Mouse (Mus musculus) splenic B cell, adult 2 months (primary cell): ENCODE measurements around the gene Zfp710.

Experiments used
- DNase-seq: peaks from one replicate; pipeline ENCODE4 v3.0.0-alpha.2; 2011; ENCODE audit warnings: low read depth, low spot score
- H3K27me3 ChIP-seq: 2 replicates; pipeline ENCODE4 v1.6.1; 2012; ENCODE audit warnings: mild to moderate bottlenecking, low read length, moderate library complexity, mixed read lengths; ENCODE audit not compliant: control insufficient read depth, poor library complexity, insufficient read depth, severe bottlenecking
- H3K36me3 ChIP-seq: 2 replicates; pipeline ENCODE4 v1.6.1; 2012; ENCODE audit warnings: mild to moderate bottlenecking, low read length, moderate library complexity, mixed read lengths; ENCODE audit not compliant: control insufficient read depth, poor library complexity, insufficient read depth, severe bottlenecking

The Zfp710 gene

DNA sequence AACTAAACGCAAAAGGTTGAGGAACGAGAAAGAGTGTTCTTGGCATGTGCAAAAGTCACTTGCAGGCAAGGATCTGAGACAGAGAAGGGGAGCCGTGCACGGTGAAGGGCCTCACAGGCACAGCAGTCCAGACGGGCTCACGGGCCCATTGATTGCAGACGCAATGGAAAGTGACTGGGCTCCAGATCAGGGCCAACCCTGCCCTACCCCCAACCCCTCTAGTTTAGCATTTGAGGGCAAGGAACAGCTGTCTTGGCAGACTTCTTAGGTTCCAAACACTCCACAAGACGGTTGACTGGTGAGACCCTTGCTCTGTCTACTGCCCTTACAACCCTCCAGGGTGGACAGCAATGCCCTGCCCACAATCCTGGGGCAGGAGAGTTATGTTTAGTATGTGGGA lies 48.9 kb downstream of the Zfp710 start:
- Histone ChIP-seq H3K36me3 (no peaks in the 10 kb centered on the region), H3K27me3 (no peaks in the 10 kb centered on the region)
- no peak for DNase-seq

GRCm38 (mm10) chr7:80074921-80075441 lies 50.4 kb downstream of the Zfp710 start:
- H3K27me3 ChIP-seq, result no peaks in the 10 kb centered on the region
- DNase-seq, result peak; percentile 90
- no peaks in the 10 kb centered on the region for H3K36me3 ChIP-seq

DNA sequence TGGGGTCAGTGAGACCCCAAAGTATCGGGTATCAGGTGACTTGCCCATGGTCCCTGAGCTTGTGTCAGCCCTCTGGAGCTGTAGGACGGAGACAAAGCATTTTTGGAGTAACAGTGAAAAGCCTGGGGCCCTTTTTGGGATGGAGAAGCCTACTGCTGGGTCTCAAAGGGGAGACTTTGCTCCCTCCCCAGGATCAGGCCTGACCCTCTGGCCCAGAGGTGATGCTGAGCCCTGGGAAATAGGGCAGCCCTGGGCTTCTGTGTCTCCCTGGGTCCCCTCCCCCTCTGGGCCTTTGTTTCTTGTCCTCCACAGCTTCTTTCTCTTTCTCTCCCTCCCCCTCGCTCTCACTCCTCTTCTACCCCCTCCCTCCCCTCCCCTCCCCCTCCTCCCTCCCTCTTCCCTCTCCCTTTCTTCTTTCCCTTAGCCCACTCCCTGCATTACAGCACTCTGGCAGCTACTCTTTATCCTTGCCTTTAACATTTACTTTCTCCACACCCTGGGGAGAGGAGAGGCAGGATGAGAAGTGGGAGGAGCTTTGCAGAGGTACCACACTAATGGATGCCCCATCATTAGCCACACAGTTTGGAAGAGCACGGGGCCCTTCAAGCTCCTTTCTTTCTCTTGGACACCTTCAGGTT lies 51.5 kb downstream of the Zfp710 start:
- Histone ChIP-seq H3K36me3 (no peaks in the 10 kb centered on the region), H3K27me3 (no peaks in the 10 kb centered on the region)
- no peak for DNase-seq

DNA sequence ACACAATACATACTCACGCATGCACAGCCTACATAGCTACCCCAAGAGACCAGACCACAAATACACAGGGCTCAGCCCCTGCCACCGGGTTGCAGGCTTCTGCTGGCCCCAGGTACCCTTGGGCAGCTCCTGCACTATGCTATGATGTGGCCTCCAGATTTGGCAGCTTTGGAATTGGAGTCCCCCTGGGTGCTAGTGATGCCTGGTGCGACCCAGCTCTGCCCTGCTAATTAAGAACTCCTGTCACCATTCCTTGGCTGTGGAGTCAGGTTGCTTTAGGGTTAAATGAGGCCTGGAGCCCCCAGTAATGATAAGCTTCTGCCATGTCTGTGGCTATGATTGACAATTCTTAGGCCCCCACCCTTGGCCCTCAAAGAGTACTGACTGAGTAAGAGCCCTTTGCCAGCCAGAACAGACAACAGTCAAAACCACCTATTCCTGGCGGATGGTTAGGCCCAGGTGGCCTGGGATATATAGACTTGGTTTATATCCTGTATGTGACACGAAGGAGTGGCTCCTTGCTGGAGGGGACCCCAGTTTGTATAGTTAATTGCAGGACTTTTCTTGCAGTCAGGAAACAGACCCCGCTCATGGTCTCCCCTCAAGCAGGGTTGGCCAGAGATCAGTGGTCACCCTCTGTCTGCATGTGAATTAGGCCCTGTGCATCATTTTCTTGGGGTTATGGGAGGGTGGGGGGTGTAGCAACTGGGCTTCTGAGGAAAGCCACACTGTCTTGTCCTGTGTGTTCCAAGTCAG lies 52.5 kb downstream of the Zfp710 start:
- Histone ChIP-seq H3K27me3 (no peaks in the 10 kb centered on the region), H3K36me3 (peaks cover under 1% of the 10 kb centered on the region; the same call in 1 of the 2 replicates)
- no peak for DNase-seq

GRCm38 (mm10) chr7:80077801-80078200 lies 53.2 kb downstream of the Zfp710 start:
- Histone ChIP-seq H3K27me3 (no peaks in the 10 kb centered on the region), H3K36me3 (peaks cover 5% of the 10 kb centered on the region)
- no peak for DNase-seq

DNA sequence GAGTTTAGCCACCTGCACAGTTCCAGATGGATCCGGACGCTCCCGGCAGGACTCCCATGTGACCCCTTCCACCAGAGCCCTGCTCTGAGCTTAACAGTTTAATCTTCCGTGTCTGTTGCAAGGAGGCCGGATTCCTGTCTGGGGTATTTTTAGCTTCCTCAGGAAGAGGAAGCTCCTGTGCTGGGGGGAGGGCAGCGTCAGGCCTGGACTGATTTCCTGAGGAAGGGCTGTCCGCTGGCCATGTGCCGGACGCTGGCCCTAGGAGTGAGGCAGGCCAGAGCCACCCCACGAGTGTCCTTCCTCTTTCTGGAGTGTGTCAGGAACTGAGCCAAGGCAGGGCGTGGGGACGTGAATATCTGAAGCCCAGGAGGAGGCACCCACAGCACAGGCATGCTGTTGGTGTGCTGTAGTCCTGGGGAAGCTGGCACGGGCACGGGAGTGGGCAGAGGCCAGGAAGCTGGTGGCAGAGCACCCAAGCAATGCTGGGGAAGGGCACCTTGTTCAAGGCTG lies 54.2 kb downstream of the Zfp710 start:
- peak; percentile 44 for DNase-seq
- H3K36me3 ChIP-seq, result peaks cover 5% of the 10 kb centered on the region
- no peaks in the 10 kb centered on the region for H3K27me3 ChIP-seq

- peaks cover 7% of the 10 kb centered on the region for H3K36me3 ChIP-seq
- H3K27me3 ChIP-seq, result no peaks in the 10 kb centered on the region
- DNase-seq, result no peak
Measured at GRCm38 (mm10) chr7:80081586-80082554, 57.3 kb downstream of the Zfp710 start.

DNA sequence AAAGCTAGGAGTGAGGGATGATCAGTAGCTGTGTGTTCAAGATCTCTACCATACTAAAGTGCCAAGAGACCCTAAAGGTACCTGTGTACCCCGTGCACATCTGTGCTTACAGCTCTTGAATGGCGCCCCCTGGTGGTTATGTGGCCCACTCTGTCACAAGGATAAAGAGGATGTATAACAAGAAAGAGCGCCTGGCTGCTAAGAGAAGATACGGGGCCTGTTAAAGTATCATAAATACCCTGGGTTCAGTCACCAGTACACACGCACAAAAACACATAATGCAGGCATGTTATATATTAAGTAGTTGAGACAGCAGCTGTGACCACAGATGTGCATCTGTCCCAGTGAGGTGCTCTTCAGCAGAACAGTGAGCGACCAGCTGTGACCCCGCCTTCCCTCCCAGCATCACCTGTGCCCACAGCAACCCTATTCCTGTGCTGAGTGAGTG lies 59.9 kb downstream of the Zfp710 start:
- no peaks in the 10 kb centered on the region for H3K27me3 ChIP-seq
- DNase-seq, result peak; percentile 87
- H3K36me3 ChIP-seq, result peaks cover 8% of the 10 kb centered on the region

DNA sequence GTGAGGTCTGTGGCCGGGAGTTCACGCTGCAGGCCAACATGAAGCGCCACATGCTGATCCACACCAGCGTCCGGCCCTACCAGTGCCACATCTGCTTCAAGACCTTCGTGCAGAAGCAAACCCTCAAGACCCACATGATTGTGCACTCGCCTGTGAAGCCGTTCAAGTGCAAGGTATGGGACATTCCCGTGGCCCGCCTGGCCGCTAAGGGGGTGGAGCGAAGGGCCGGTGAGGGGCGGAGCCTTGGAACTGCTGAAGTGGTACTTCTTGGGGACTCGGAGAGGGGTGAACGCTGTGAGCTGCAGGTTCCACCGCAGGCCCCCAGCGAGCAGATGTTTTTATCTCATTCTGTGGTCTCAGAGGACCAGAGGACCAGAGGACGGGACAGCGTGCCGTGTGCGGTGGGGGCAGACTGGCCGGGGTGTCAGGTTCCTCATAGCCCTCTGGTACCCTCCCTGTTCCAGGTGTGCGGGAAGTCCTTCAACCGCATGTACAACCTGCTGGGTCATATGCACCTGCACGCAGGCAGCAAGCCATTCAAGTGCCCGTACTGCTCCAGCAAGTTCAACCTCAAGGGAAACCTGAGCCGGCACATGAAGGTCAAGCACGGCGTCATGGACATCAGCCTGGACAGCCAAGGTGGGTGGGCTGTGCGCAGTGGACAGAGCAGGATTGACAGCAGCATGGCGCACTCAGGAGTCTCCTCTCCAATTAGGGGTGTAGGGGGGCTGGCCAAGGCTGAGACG lies 61.5 kb downstream of the Zfp710 start:
- Histone ChIP-seq H3K27me3 (no peaks in the 10 kb centered on the region), H3K36me3 (peaks cover 10% of the 10 kb centered on the region)
- DNase-seq, result no peak

DNA sequence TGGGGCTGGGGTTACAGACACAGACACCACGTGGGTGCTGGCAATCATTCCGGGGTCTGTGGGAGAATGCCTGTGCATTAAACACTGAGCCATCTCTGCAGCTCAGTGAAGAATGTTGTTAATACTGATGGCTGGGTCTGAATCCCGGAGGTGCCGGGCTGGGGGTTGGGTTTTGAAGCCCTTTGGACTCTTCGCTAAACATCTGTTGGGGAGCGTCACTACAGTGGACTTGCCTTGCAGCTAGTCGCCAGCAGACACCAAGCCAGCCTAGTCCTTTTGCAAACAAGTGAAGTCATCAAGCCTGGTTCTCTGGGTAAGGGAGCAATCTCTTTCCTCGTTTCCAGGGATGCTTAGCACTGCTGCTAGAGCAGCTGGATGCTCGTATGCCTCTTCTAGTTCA lies 63.6 kb downstream of the Zfp710 start:
- no peaks in the 10 kb centered on the region for H3K27me3 ChIP-seq
- H3K36me3 ChIP-seq, result peaks cover 5% of the 10 kb centered on the region
- no peak for DNase-seq

- no peaks in the 10 kb centered on the region for H3K27me3 ChIP-seq
- H3K36me3 ChIP-seq, result peaks cover 6% of the 10 kb centered on the region
- no peak for DNase-seq
Measured at GRCm38 (mm10) chr7:80090191-80091003, 65.8 kb downstream of the Zfp710 start.

GRCm38 (mm10) chr7:80091004-80091865 lies 66.6 kb downstream of the Zfp710 start:
- DNase-seq, result peak; percentile 60
- Histone ChIP-seq H3K27me3 (no peaks in the 10 kb centered on the region), H3K36me3 (peaks cover 6% of the 10 kb centered on the region)

DNA sequence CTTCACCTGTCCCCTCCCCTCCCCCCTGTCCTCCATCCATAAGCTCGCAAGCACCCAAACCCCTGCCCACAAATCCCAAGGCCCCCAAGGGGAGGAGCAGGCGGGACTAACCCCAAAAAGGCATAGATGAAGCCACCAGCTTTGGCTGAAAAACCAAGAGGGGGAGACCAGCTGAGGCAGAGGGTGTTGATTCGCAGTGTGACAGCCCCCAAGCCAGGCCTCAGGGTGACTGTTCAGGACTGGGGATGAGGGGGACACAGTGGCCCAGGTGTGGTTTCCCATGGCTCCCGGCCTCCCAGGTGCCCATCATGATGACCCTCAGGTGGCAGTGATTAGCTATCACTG lies 67.2 kb downstream of the Zfp710 start:
- no peak for DNase-seq
- Histone ChIP-seq H3K27me3 (no peaks in the 10 kb centered on the region), H3K36me3 (peaks cover 4% of the 10 kb centered on the region)
